Mouse (Mus musculus): ENCODE results near the gene Rnf207.

Rnf207 gene

GRCm38 (mm10) chr4:152318517-152319234, at the start of gene Rnf207:
Gene Rnf207 (minus strand): TSS chr4:152318993.
- DNase-seq, result peak; percentile 67

DNA sequence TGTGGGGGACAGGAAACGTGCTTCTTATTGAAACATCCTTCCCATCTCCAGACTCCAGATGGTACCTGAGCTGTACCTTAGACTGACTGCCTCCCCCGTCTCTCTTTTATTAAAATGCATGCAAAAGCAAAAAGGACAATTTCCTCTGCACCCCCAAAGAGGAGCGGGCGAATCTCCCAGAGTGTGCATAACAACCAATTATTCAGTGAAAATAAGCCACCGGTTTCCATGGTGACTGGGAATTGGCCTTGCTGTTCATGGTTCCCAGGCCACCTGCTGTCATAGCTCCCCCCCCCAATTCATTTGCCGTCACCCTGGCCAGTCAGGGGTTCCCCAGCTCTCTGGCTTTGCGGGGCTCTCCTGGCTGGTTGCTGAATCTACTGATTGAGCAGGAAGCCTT, 46.4 kb upstream of the Rnf207 start:
- no peak for DNase-seq

DNA sequence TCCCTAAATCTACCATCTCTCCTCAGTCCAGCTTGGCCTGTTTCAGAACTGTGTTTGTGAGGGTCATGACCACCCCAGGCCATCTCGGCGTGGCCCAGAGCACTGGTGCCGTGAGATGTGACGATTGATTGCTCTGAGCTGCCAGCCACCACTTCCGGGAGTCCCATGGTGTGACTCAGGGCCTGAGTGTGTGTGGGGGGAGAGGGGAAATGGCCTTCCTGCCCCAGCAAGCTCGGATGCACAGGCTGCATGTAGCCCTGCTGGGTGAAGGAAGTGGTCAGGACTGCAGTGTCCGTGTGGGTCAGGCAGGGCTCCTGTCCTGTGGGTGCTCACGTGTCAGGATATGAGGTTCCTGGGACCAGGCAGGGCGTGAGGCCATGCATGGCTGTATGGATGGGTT, 43.4 kb upstream of the Rnf207 start:
- DNase-seq, result no peak

- DNase-seq, result peak; percentile 47
Measured at GRCm38 (mm10) chr4:152360855-152361254, 42.1 kb upstream of the Rnf207 start.

GRCm38 (mm10) chr4:152359700-152360099, 40.9 kb upstream of the Rnf207 start:
- no peak for DNase-seq

DNA sequence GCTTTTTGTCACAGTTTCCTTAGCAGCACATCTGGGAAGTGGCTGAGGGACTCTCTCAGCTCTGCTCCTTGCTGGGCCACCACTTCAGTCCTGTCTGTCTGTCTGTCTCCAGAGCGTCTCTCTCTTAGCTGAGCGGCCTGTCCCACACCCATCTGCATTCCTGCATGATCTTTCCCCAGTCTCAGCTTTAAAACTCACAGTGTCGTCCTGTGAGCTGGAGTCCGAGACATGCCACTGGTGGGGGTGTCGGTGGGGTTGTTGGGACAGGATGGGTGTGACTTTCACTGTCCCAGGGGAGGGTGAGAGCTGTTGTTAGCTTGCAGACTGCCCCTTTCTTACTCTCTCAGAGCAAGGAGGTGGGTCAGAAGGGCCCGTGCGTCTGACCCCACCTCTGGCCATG, 36.9 kb upstream of the Rnf207 start:
- no peak for DNase-seq

- no peak for DNase-seq
Measured at GRCm38 (mm10) chr4:152353886-152354637, 35.3 kb upstream of the Rnf207 start.

DNA sequence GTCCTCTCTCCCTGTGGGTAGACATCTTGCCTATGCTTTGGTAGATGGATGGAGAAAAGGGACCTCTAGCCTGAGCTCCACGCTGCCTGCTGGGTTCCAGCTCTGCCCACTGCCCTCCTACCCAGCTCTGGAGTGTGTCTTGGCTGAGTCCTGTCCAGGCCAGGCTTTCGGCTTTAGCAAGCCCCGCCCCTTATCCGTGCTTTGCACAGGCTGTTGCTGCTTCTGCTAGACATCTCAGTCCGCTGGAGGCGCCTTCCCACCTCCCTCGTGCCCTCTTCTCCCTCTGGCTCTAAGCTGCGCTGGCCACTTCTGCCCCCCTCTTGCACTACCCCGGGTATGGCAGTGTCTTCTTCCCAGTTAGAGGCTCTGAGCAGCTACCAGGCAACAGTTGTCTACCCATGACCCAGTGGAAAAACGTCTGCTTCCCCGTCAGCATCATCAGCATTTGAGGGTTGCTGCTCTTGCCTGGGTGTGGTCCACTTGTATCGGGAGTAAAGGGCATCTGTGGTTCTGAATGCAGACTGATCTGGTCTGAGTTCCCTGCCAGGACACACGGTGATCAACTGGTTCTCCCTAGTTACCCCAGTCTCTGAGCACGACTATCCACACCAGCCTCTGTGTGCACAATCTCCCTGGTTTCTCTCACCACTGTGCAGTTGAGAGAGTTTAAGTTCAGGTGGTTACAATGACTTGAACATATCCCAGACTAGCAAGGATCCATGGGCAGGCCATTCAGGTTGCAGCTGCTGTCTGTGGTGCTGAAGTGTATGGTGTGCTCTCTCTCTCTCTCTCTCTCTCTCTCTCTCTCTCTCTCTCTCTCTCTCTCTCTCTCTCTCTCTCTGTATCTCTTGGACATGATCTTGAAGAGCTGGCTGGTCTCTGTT, 32.9 kb upstream of the Rnf207 start:
- DNase-seq, result peak; percentile 16

DNA sequence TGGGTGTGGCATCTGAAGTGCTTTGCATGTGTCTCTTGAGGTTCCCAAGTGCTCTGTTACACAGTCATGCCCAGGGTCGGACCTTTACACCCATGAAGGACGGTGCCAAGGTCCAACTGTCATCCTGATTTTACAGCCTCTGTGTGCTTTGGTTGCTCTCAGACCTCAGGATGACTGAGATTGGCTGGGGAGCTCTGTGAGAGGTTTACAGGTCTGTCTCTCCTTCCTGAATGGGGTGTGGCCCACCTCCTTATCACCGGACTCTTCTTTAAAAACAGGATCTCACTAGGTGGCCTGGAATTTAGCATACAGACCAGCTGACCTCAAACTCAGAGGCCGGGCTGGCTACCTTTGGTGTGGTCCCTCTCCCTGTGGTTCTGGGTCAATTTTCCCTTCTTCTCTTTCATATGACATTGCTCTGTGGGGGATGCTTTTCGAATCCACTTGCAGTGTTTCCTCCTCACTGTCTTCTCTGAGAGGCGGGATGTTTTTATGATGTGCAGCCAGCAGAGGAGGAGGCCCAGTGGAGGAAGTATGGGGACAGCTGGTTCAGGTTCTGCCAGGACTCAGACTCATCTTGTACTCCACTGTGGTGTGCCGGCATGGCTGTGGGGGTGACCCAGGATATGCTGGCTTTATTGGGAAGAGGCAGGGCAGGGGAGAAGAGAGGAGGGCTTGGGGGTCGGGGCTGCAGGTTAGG, 32.1 kb upstream of the Rnf207 start:
- DNase-seq, result no peak

- no peak for DNase-seq
Measured at GRCm38 (mm10) chr4:152349837-152350381, 31.1 kb upstream of the Rnf207 start.

- DNase-seq, result peak; percentile 78
Measured at GRCm38 (mm10) chr4:152345120-152345889, 26.5 kb upstream of the Rnf207 start.

DNA sequence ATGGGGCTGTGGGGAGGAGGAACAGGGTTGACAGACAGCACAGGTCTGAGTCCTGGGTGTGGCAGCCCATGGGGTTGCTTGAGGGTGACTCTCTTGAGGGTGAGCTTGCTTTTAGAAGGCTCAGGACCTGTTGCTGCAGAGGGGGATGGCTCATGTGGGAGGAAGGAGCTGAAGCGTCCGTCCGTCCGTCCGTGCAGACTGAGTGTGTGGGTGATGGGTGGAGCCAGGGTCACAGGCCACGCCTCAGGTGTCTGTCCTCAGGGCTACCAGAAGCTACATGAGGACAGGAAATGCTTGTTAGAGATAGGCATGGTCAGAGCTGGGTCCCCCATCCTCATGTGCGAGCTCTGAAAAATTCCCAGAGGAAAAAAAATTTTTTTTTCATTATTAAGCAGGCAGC, 25.9 kb upstream of the Rnf207 start:
- DNase-seq, result no peak

- peak; percentile 48 for DNase-seq
Measured at GRCm38 (mm10) chr4:152343296-152343695, 24.5 kb upstream of the Rnf207 start.

DNA sequence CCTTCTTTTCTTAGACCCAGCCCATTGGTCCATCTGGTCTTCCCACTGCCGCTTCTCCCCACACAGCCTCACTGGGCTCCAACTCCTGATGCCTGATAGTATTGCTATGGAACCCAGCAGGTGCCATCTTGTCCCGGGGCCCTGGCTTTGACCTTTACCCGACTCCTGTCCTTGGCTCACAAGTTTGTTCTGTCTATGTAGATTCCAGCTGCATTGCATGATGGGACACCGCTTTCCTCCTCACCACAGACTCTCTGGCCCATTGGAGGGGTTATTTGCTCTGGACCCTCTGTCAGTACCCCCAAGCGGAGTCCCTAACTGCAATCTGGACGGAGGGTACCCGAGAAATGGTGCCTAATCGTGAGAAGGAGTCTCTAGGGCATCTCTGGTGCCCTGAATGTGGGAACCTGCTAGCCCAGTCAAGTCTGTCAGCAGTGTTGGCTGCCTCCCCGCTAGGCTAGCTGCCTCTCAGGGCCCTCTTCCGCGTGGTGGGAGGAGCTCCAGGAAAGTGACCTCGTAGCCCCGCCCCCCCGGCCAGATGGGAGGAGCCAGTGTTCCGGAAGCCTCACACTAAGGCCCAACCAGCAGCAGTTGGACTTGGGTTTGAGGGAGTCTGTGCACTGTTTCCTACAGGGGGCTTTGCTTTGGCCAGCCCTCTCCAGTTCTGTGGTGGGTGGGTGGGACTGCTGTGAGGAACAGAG, 21.9 kb upstream of the Rnf207 start:
- DNase-seq, result peak; percentile 45

DNA sequence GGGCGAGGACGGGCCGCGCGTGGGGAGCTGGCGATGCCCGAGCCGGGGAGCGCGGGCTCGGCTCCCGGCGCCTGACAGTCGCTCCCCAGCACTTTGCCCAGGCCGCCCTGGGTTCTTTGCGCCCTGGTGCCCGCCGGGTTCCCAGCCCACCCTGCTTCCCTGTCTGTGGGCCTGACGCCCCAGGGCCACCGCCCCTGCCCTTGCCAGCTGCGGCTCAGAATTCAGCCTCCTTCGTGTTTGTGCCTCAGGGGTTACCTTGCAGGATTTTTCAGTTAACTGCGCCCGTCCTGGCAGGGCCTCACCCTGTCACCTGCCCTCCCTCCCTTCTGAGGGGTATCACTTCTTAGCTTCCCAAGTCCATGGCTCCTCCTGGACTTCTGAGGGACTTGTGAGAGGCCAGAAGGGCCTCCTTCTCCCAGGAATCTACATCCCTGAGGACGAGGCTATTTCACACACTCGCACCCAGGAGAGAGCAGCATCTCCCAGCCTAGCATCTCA, 20.5 kb upstream of the Rnf207 start:
- DNase-seq, result no peak

DNA sequence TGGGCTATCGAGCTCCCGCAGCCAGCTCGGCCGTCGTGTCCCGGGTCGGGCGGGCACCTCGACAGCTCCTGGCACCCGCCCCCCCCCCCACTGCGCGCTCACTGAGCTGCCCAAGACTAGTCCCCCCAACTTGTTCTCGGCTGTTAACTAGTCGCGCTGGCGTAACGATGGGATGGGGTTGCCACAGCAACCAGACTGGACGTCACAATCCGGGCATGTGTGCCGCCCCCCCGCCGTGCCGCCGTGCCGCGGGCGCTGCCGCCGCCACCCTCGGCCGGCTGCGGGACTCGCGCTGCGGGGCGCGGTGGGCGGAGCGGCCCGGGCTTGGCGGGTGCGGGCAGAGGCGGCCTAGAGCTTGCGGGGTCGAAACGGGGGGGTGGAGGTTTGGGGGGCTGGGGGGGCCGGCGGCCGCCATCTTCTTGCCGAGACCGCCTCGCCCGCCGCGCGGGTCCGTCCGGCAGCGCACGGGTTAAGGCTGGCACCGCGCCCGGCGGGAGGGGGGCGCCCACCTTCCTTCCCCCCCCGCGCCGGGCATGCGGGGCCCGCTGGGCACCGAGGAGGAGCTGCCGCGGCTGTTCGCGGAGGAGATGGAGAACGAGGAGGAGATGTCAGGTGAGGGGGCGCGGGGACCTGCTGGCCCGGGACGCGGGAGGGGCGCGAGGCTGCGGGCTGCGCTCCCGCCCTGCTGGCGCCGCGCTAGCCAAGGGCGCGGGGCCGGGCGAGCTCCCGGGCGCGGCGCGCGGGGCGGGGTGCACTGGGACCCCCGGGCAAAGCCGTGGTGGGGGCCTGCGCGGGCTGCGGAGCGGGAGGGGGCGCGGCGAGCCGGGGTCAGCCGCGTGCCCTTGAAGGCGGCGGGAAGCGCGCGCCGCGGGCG, 19.9 kb upstream of the Rnf207 start, which contains the start of gene Chd5:
Gene Chd5, plus strand, starts transcription at position 233 of the 874 bp plus-strand sequence.
- DNase-seq, result no peak

DNA sequence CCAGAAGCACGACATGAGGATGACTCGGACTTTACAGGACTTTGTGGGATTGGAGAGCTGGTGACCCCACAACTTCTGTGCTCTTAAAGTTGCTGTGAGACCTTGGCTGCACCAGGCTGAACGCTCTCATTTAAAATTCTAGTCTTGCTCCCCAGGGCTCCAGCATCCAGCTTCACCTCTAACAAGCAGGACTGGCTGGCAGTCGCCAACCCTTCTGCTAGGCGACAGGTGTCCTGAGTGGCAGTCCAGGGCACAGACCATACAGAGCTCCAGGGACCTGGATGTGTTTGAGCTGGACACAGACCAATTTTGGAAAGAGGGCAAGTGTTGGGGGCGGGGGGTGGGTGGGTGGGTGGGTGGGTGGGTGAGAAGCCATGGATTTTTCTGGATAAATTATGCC, 19.0 kb upstream of the Rnf207 start:
- DNase-seq, result no peak

DNA sequence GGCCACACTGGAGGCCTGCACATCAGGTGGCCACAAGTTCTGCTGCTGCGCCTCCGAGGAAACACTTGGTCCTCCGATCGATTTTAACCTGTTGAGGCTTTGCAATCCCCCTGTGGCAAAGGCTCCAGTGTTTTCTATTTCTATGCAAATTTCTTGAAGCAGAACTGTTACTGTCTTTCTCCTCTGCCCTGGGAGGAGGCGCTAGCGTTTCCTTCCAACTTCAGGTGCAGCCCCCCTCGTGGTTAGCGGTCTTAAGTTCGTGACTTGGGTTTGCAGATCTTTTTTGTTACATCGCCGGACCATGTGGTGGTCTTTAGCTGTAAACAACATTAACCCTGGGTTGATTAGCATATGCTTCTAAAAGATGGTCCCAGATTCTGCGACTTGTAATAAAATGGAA, 14.8 kb upstream of the Rnf207 start:
- DNase-seq, result no peak

GRCm38 (mm10) chr4:152332952-152333351, 14.2 kb upstream of the Rnf207 start:
- DNase-seq, result peak; percentile 83

GRCm38 (mm10) chr4:152328691-152329090, 9.9 kb upstream of the Rnf207 start:
- DNase-seq, result peak; percentile 46

Data from lung, postnatal 10 days (tissue).